Mouse (Mus musculus): ENCODE results near the gene Olfr985.
A peak's percentile ranks its signal among the peaks of the same experiment; 100 is the strongest.

Olfr985 gene

DNA sequence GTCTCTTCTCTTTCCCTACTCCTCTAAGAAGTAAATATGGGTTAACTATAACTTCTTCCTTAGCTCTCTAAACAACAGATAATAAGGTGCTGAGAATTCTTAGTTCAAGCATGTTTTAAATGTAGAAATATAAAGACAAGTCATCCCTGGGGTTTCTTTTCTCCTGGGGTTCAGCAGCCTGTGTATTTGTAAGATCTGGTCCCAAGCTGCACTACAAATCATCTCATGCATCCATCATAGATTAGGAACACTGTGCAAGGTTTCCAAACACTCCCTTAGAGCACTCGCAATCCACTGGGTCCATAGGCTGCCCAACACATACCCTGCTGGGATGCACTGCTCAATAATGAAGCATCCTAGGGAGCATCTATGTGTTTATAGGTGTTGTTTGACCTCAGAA lies at the start of gene Olfr985:
Gene Olfr985 (minus strand): TSS at position 101 of the 400 bp plus-strand sequence.
- DNase-seq (ENCODE audit: low read depth, low spot score): no peak

DNA sequence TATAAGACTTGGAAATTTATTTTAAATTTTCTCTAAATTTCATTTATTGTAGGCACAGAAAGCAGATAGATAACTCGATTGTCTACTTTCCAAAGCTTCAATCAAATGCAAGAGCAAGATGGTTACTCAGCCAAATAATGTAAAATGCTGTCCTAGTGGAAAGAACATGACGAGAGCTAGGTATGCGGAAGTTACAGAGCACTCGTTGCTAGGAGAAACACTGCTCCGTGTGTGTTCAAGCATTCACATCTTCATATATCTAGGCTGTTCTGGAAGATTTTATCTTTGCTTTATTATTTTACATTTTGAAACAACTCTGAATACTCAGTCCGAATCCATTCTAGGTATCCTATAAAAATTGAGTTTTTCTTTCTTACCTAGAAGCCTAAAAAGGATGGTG lies 47.0 kb upstream of the Olfr985 start:
- DNase-seq (ENCODE audit: low read depth, low spot score): no peak

DNA sequence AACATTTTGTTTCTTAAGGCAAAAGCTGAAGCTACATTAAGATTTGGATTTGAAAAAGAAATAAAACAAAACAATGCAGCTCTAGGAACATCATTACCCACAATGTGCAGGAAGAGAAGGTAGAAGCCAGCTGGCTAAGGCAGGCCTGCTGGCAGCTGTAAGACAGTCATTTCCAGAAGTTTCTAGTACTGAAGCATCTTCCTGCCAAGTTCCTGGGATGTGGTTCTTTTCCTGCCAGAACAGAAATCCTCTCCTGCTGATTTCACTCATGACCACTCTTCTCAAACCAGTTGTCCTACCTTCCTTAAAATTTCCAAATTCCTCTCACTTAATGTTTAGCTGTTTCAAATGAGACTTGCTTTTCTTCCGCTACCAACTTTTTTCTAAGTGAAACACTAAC lies 36.5 kb upstream of the Olfr985 start:
- no peak for DNase-seq (ENCODE audit: low read depth, low spot score)

- no peak for DNase-seq (ENCODE audit: low read depth, low spot score)
Measured at GRCm38 (mm10) chr9:40155118-40155644, 25.2 kb upstream of the Olfr985 start.

- DNase-seq (ENCODE audit: low read depth, low spot score): no peak
Measured at GRCm38 (mm10) chr9:40141544-40141943, 11.6 kb upstream of the Olfr985 start.

- DNase-seq (ENCODE audit: low read depth, low spot score): peak; percentile 25
Measured at GRCm38 (mm10) chr9:40139484-40139883, 9.5 kb upstream of the Olfr985 start.

DNA sequence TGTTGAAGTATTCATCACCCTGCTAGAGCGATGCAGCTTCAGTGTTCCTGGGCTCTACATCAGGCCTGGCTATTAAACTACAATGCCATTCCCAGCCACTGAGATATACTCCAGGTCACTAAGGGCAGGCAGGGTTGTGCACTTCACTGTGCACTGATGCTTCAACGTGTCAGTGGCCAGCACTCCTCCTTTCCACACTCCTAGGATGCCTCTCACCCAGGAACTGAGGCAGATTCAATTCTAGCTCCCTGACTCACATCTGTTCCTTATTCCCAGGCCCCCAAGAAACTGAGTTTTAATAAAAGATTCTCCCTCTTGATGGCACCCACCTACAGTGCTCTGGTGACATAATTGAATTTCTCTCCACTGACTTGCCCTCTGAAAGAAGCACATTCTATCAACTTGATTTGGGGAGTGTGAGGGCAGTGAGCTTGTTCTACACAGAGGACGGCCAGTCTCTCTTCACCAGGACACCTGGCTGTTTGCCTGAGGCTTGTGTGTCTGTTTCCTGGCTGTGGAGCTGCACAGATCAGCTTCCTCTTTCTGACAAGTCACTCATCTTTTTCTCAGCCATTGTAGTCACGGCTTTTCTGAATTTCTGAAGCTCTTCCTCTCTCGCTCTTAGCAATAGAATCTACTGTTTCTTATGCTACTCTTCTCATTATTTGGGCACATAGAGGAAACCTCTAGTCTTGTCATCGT lies 7.2 kb upstream of the Olfr985 start:
- DNase-seq (ENCODE audit: low read depth, low spot score): no peak

DNA sequence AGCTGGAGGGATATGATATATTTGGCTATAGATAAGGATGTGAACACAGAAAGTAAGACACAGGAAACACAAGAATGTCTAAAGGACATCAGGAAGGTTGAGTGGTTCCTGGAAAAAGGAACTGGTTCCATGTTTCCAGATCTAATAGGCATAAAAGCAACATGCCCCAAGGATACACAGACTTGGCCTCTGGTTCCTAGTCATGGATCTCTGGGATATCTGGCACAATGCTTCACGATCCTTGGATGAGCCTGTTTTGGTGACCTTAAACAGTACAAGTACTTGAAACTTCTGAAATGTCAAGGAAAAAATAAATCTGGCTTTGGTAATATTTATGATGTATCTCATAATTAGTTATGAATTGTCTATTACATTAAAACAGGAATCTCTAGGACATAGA lies 572 bp upstream of the Olfr985 start:
- no peak for DNase-seq (ENCODE audit: low read depth, low spot score)

GRCm38 (mm10) chr9:40117287-40117659 lies 12.7 kb downstream of the Olfr985 start:
- DNase-seq (ENCODE audit: low read depth, low spot score): no peak

DNA sequence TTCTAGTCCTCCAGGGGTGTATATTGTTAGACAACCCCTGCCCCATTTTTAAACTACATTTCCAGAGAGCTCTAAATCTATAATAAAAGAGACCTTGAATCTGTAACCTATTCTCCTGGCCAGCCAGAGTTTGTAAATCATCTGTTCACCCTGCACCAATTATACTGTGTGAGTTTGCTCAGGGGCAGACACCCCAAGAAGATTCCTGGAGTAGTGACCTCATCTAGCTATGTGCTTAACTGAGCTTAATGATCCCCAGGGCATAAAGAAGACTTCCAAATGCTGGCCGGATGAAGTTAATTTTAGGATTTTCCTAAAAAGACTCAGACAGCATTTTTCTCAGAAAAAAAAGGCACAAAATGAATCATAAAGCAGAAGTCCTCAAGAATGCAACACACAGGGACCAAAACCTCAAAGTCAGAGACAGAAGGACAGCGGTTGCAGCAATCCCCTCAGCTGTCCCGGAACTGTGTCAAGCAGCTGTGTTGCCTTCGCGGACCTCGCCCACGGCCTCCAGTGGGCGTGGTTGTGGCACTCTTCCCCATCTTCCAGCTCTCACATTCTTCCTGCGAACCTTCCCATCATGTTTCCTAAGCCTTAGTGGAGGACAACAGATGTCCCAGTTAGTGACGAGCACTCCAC lies 13.2 kb downstream of the Olfr985 start:
- DNase-seq (ENCODE audit: low read depth, low spot score): no peak

DNA sequence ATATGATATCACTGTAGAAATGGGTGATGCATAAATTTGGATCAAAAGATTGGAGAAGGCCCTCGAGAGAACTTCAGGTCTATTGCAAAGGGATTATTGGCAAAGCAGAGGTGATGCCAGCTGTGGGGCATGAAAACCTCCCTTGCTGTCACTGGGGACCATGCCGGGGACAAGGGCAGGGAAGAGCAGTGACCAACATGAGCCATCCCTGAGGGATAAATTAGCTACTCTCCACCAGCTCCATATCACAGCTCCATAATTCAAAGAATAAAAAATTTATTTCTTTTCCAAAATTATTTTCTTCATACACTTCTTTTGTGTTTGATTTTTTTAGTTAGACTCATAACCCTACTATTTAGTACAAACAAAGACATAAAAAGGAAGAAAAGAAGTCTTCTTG lies 15.9 kb downstream of the Olfr985 start, which contains the start of gene Olfr984:
Gene Olfr984 (minus strand): TSS at position 101 of the 400 bp plus-strand sequence.
- no peak for DNase-seq (ENCODE audit: low read depth, low spot score)

DNA sequence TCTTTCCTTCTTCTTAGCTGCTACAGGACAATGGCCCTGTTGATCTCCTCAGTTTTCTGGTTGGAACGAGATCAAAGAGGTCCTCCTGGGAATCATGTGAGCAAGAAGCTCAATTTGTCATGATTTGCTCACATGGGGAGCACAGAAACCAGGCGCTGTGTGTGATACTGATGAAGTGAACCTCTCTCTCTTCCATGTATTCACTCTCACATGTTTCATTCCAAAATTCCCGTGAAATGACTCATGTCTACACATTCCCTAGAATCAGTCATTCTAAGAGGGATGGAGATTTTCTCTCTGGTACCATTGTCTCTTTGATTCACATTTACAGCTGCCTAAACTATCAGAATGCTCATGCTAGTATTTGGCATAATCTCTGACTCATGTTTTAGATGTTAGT lies 35.2 kb downstream of the Olfr985 start:
- DNase-seq (ENCODE audit: low read depth, low spot score): no peak

GRCm38 (mm10) chr9:40093495-40093894 lies 36.5 kb downstream of the Olfr985 start, which contains the start of gene Olfr983:
Gene Olfr983 (minus strand): TSS chr9:40093595.
- no peak for DNase-seq (ENCODE audit: low read depth, low spot score)

Measured in ZHBTc4 (cell line).